Mouse (Mus musculus): ENCODE data around the gene Ankib1.
"Not testable (repeated sequence)": the region's sequence is repeated elsewhere in the genome, so short reads cannot be mapped to it uniquely, and the experiment has no call there.

The Ankib1 gene

GRCm38 (mm10) chr5:3802433-3803291 is at the start of gene Ankib1, which contains the start of gene Krit1:
Gene Ankib1, minus strand, starts transcription at chr5:3802925.
Gene Krit1, plus strand, starts transcription at chr5:3803184.
- DNase-seq (ENCODE audit: low spot score): peak; percentile 90

GRCm38 (mm10) chr5:3845026-3845425 is 42.3 kb upstream of the Ankib1 start, which contains the start of gene Lrrd1:
Gene Lrrd1, plus strand, starts transcription at chr5:3845173.
- DNase-seq (ENCODE audit: low spot score): no peak

GRCm38 (mm10) chr5:3834107-3834506 is 31.4 kb upstream of the Ankib1 start:
- DNase-seq (ENCODE audit: low spot score): no peak

GRCm38 (mm10) chr5:3808472-3808871 is 5.7 kb upstream of the Ankib1 start:
- DNase-seq (ENCODE audit: low spot score): no peak

GRCm38 (mm10) chr5:3803292-3804165 is 804 bp upstream of the Ankib1 start:
- no peak for DNase-seq (ENCODE audit: low spot score)

- no peak for DNase-seq (ENCODE audit: low spot score)
These were observed 873 bp downstream of the Ankib1 start for GRCm38 (mm10) chr5:3801672-3802432.

- DNase-seq (ENCODE audit: low spot score): no peak
These were observed 1.8 kb downstream of the Ankib1 start for GRCm38 (mm10) chr5:3800881-3801280.

GRCm38 (mm10) chr5:3800041-3800440 is 2.7 kb downstream of the Ankib1 start:
- no peak for DNase-seq (ENCODE audit: low spot score)

- not testable (repeated sequence) for DNase-seq (ENCODE audit: low spot score)
These were observed 4.1 kb downstream of the Ankib1 start for GRCm38 (mm10) chr5:3798656-3799055.

GRCm38 (mm10) chr5:3797101-3797500 is 5.6 kb downstream of the Ankib1 start:
- DNase-seq (ENCODE audit: low spot score): not testable (repeated sequence)

- DNase-seq (ENCODE audit: low spot score): no peak
These were observed 11.7 kb downstream of the Ankib1 start for GRCm38 (mm10) chr5:3791048-3791447.

- no peak for DNase-seq (ENCODE audit: low spot score)
These were observed 15.2 kb downstream of the Ankib1 start for GRCm38 (mm10) chr5:3787548-3787947.

- DNase-seq (ENCODE audit: low spot score): no peak
These were observed 17.8 kb downstream of the Ankib1 start for GRCm38 (mm10) chr5:3784751-3785496.

GRCm38 (mm10) chr5:3783947-3784681 is 18.6 kb downstream of the Ankib1 start:
- DNase-seq (ENCODE audit: low spot score): no peak

- no peak for DNase-seq (ENCODE audit: low spot score)
These were observed 20.1 kb downstream of the Ankib1 start for GRCm38 (mm10) chr5:3782670-3783069.

- peak; percentile 16 for DNase-seq (ENCODE audit: low spot score)
These were observed 30.7 kb downstream of the Ankib1 start for GRCm38 (mm10) chr5:3772017-3772416.

- DNase-seq (ENCODE audit: low spot score): no peak
These were observed 31.2 kb downstream of the Ankib1 start for GRCm38 (mm10) chr5:3771512-3771911.

GRCm38 (mm10) chr5:3750536-3750935 is 52.2 kb downstream of the Ankib1 start:
- DNase-seq (ENCODE audit: low spot score): not testable (repeated sequence)

- DNase-seq (ENCODE audit: low spot score): not testable (repeated sequence)
These were observed 69.9 kb downstream of the Ankib1 start for GRCm38 (mm10) chr5:3732846-3733245.

- no peak for DNase-seq (ENCODE audit: low spot score)
These were observed 73.9 kb downstream of the Ankib1 start for GRCm38 (mm10) chr5:3728820-3729219.
